Mouse (Mus musculus): Measurements from ENCODE around the gene Plekho1. TPM values are rescaled to one million over a fixed set of nuclear protein-coding genes. Genes with fewer than 3 reads are reported as not detected.

The Plekho1 gene
- total and polyA plus RNA-seq, 3 experiments = 65.4 to 82.8 (median 67.5) TPM

GRCm38 (mm10) chr3:96038851-96039250, 43.0 kb upstream of the Plekho1 start:
- no peak for TF ChIP-seq POLR2A (IDR thresholded peaks at IDR 0.05; ENCODE audit: insufficient read depth, low read depth, low read length)
- no peaks in the 10 kb centered on the region for H3K79me2 ChIP-seq (replicated peaks; ENCODE audit: control insufficient read depth, insufficient read depth, low read length)
- intact Hi-C loops (cut with DNase I) = no loop called here
- no peaks in the 10 kb centered on the region for H3K27me3 ChIP-seq (ENCODE audit: control insufficient read depth, insufficient read depth, low read length)
- DNase-seq = no peak
- H3K4me3 ChIP-seq = no peak overlapping the region
- H3K36me3 ChIP-seq (ENCODE audit: control insufficient read depth, insufficient read depth, low read length) = peaks cover 2% of the 10 kb centered on the region
- H3K4me1 ChIP-seq (ENCODE audit: control insufficient read depth, insufficient read depth, low read length) = no peaks in the 10 kb centered on the region; the same call in 1 of the 2 replicates
- H3K9ac ChIP-seq (ENCODE audit: low read depth, low read length) = no peak overlapping the region
- WGBS = 96% methylated on average over 4 of the region's 4 CpGs
- H3K27ac ChIP-seq = no peak overlapping the region

- no peaks in the 10 kb centered on the region; the same call in 1 of the 2 replicates for H3K4me1 ChIP-seq (ENCODE audit: control insufficient read depth, insufficient read depth, low read length)
- intact Hi-C loops (cut with DNase I) = no loop called here
- no peak overlapping the region for H3K9ac ChIP-seq (ENCODE audit: low read depth, low read length)
- no peaks in the 10 kb centered on the region for H3K27me3 ChIP-seq (ENCODE audit: control insufficient read depth, insufficient read depth, low read length)
- H3K79me2 ChIP-seq (replicated peaks; ENCODE audit: control insufficient read depth, insufficient read depth, low read length) = no peaks in the 10 kb centered on the region
- 84% methylated on average over 5 of the region's 5 CpGs for WGBS
- H3K36me3 ChIP-seq (ENCODE audit: control insufficient read depth, insufficient read depth, low read length) = peaks cover 2% of the 10 kb centered on the region
- H3K27ac ChIP-seq = no peak overlapping the region
- TF ChIP-seq POLR2A (IDR thresholded peaks at IDR 0.05; ENCODE audit: insufficient read depth, low read depth, low read length) (no peak), EP300 (IDR thresholded peaks at IDR 0.05; ENCODE audit: insufficient read depth, low read depth, low read length) (no peak), CTCF (IDR thresholded peaks at IDR 0.05) (no peak)
- H3K4me3 ChIP-seq = no peak overlapping the region
- no peak for DNase-seq
Observed at GRCm38 (mm10) chr3:96038156-96038555, 42.4 kb upstream of the Plekho1 start.

GRCm38 (mm10) chr3:96036796-96037195, 41.0 kb upstream of the Plekho1 start:
- intact Hi-C loops (cut with DNase I) = no loop called here
- no peaks in the 10 kb centered on the region for H3K36me3 ChIP-seq (ENCODE audit: control insufficient read depth, insufficient read depth, low read length)

GRCm38 (mm10) chr3:96033046-96033445, 37.2 kb upstream of the Plekho1 start:
- 90% methylated on average over 4 of the region's 4 CpGs for WGBS
- no peak overlapping the region for H3K9ac ChIP-seq (ENCODE audit: low read depth, low read length)
- TF ChIP-seq POLR2A (IDR thresholded peaks at IDR 0.05; ENCODE audit: insufficient read depth, low read depth, low read length) = no peak
- TF ChIP-seq CTCF (IDR thresholded peaks at IDR 0.05) = no peak
- TF ChIP-seq EP300 (IDR thresholded peaks at IDR 0.05; ENCODE audit: insufficient read depth, low read depth, low read length) = no peak
- no peaks in the 10 kb centered on the region for H3K27me3 ChIP-seq (ENCODE audit: control insufficient read depth, insufficient read depth, low read length)
- H3K27ac ChIP-seq = no peak overlapping the region
- H3K36me3 ChIP-seq (ENCODE audit: control insufficient read depth, insufficient read depth, low read length) = no peaks in the 10 kb centered on the region
- H3K4me3 ChIP-seq = no peak overlapping the region
- no peak for DNase-seq
- H3K4me1 ChIP-seq (ENCODE audit: control insufficient read depth, insufficient read depth, low read length) = no peaks in the 10 kb centered on the region
- no peaks in the 10 kb centered on the region for H3K79me2 ChIP-seq (replicated peaks; ENCODE audit: control insufficient read depth, insufficient read depth, low read length)
- intact Hi-C loops (cut with DNase I) = no loop called here

More at GRCm38 (mm10) chr3:96036796-96037195, 41.0 kb upstream of the Plekho1 start:
- Histone ChIP-seq H3K79me2 (replicated peaks; ENCODE audit: control insufficient read depth, insufficient read depth, low read length) (no peaks in the 10 kb centered on the region), H3K9ac (ENCODE audit: low read depth, low read length) (no peak overlapping the region), H3K27me3 (ENCODE audit: control insufficient read depth, insufficient read depth, low read length) (no peaks in the 10 kb centered on the region), H3K4me3 (no peak overlapping the region), H3K4me1 (ENCODE audit: control insufficient read depth, insufficient read depth, low read length) (no peaks in the 10 kb centered on the region), H3K27ac (no peak overlapping the region)
- no peak for TF ChIP-seq POLR2A (IDR thresholded peaks at IDR 0.05; ENCODE audit: insufficient read depth, low read depth, low read length)
- TF ChIP-seq CTCF (IDR thresholded peaks at IDR 0.05) = no peak
- no peak for TF ChIP-seq EP300 (IDR thresholded peaks at IDR 0.05; ENCODE audit: insufficient read depth, low read depth, low read length)
- DNase-seq = no peak
- 90% methylated on average over 6 of the region's 6 CpGs for WGBS

- DNase-seq = no peak
- Histone ChIP-seq H3K4me1 (ENCODE audit: control insufficient read depth, insufficient read depth, low read length) (no peaks in the 10 kb centered on the region), H3K4me3 (no peak overlapping the region), H3K9ac (ENCODE audit: low read depth, low read length) (no peak overlapping the region), H3K36me3 (ENCODE audit: control insufficient read depth, insufficient read depth, low read length) (no peaks in the 10 kb centered on the region), H3K27me3 (ENCODE audit: control insufficient read depth, insufficient read depth, low read length) (no peaks in the 10 kb centered on the region), H3K27ac (no peak overlapping the region), H3K79me2 (replicated peaks; ENCODE audit: control insufficient read depth, insufficient read depth, low read length) (no peaks in the 10 kb centered on the region)
- 87% methylated on average over 6 of the region's 6 CpGs for WGBS
- intact Hi-C loops (cut with DNase I) = no loop called here
- no peak for TF ChIP-seq CTCF (IDR thresholded peaks at IDR 0.05)
- no peak for TF ChIP-seq EP300 (IDR thresholded peaks at IDR 0.05; ENCODE audit: insufficient read depth, low read depth, low read length)
- TF ChIP-seq POLR2A (IDR thresholded peaks at IDR 0.05; ENCODE audit: insufficient read depth, low read depth, low read length) = no peak
Observed at GRCm38 (mm10) chr3:96032652-96033017, 36.8 kb upstream of the Plekho1 start.

GRCm38 (mm10) chr3:96031991-96032651, 36.3 kb upstream of the Plekho1 start:
- peak in 1 of 2 experiments; percentile 15 for DNase-seq
- H3K4me3 ChIP-seq = no peak overlapping the region
- H3K27me3 ChIP-seq (ENCODE audit: control insufficient read depth, insufficient read depth, low read length) = no peaks in the 10 kb centered on the region
- H3K27ac ChIP-seq = no peak overlapping the region
- no peaks in the 10 kb centered on the region for H3K79me2 ChIP-seq (replicated peaks; ENCODE audit: control insufficient read depth, insufficient read depth, low read length)
- H3K9ac ChIP-seq (ENCODE audit: low read depth, low read length) = no peak overlapping the region
- TF ChIP-seq EP300 (IDR thresholded peaks at IDR 0.05; ENCODE audit: insufficient read depth, low read depth, low read length) = no peak
- no peak for TF ChIP-seq CTCF (IDR thresholded peaks at IDR 0.05)
- no peak for TF ChIP-seq POLR2A (IDR thresholded peaks at IDR 0.05; ENCODE audit: insufficient read depth, low read depth, low read length)
- 67% methylated on average over 6 of the region's 6 CpGs for WGBS
- intact Hi-C loops (cut with DNase I) = no loop called here
- H3K4me1 ChIP-seq (ENCODE audit: control insufficient read depth, insufficient read depth, low read length) = no peaks in the 10 kb centered on the region
- no peaks in the 10 kb centered on the region for H3K36me3 ChIP-seq (ENCODE audit: control insufficient read depth, insufficient read depth, low read length)

Measured in heart, adult 2 months (tissue).